Mouse (Mus musculus): Measurements from ENCODE around the gene Gm10570.

DNA sequence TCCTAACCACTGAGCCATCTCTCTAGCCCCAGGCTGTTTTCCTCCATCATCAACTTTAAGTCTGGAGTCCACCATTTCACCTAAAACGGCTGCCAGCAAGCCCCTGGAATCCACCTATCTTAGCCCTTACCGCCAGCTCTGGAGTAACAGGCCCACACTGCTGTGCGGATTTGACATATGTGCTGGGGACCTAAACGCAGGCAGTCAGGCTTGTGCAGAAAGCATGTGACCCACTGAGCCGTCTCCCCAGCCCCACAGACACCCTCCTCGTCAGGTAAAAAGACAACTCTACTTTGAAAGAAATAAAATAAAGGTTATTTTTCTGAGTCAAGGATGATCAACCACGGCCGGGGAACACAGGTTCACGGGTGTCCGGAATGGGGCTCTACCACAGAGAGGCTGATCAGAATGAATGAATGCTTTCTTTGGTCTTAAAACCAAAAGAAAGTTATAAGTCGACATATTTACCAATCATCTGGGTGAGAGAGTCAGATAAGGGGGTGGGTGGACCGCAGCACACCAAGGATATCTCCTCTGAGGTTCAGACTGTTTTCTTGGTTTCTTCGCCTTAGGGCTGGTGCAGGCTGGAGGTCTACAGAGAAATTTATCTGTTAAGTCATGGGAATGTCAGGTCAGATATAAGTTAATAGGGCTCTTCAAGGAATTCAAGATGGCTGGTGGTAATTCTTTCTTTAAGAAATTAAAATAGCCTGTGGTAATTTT, 12.1 kb downstream of the Gm10570 start:
- no peak for TF ChIP-seq CTCF (IDR thresholded peaks at IDR 0.05; ENCODE audit: control insufficient read depth, insufficient read depth, low read length)
- TF ChIP-seq POLR2A (IDR thresholded peaks at IDR 0.05; ENCODE audit: borderline replicate concordance, control insufficient read depth, low read depth, low read length) = no peak

All from bone marrow, adult 2 months (tissue).